In genomic region chr15:57616880-57617391, GRCm38 (mm10) we compare ENCODE assay signal across 11 mouse cellular contexts.
DNase-seq lines count a peak whose midpoint lies in the region; ATAC-seq and TF ChIP-seq lines count a peak whose summit lies in the region.
"Had no signal": no experiment of that assay in that cellular context is flagged by ENCODE, and none has a peak within 500 bp of the region (broad histone marks: within the 10 kb centered on the region; RNA-seq: fewer than 3 reads in every experiment).

No protein-coding gene starts in this region.

- no peak overlapping the region for H3K4me2 ChIP-seq in midbrain, postnatal 0 days (ENCODE audit: low read depth, low read length, poor library complexity, severe bottlenecking)
- H3K4me2 ChIP-seq in midbrain, embryonic 11.5 days, result no peak overlapping the region
- H3K4me2 ChIP-seq in intestine, embryonic 15.5 days (replicated peaks), result no peak overlapping the region

- no peaks in the 10 kb centered on the region for H3K9me3 ChIP-seq in midbrain, postnatal 0 days (ENCODE audit: low read length)
- no peaks in the 10 kb centered on the region for H3K9me3 ChIP-seq in midbrain, embryonic 11.5 days (ENCODE audit: control insufficient read depth, low read length)
- no peaks in the 10 kb centered on the region for H3K9me3 ChIP-seq in intestine, embryonic 15.5 days

- H3K27me3 ChIP-seq in midbrain, postnatal 0 days (ENCODE audit: insufficient read depth, low read length), result no peaks in the 10 kb centered on the region
- H3K27me3 ChIP-seq in midbrain, embryonic 11.5 days (ENCODE audit: control insufficient read depth, insufficient read depth, low read length), result no peaks in the 10 kb centered on the region
- no peaks in the 10 kb centered on the region for H3K27me3 ChIP-seq in intestine, embryonic 15.5 days (replicated peaks)

- ATAC-seq in midbrain, postnatal 0 days (ENCODE audit: low FRiP score), result no peak
- ATAC-seq in midbrain, embryonic 11.5 days (ENCODE audit: low FRiP score), result no peak
- no peak for ATAC-seq in intestine, embryonic 15.5 days

- no peak for TF ChIP-seq CTCF in midbrain, postnatal 0 days (IDR thresholded peaks at IDR 0.05)

- no peak overlapping the region for H3K9ac ChIP-seq in midbrain, postnatal 0 days (replicated peaks; ENCODE audit: low read length, poor library complexity, severe bottlenecking)
- H3K9ac ChIP-seq in midbrain, embryonic 11.5 days (ENCODE audit: low read length), result no peak overlapping the region
- H3K9ac ChIP-seq in intestine, embryonic 15.5 days, result no peak overlapping the region

- no peaks in the 10 kb centered on the region for H3K36me3 ChIP-seq in midbrain, postnatal 0 days (ENCODE audit: insufficient read depth, low read length)
- H3K36me3 ChIP-seq in midbrain, embryonic 11.5 days (ENCODE audit: control insufficient read depth, insufficient read depth, low read length), result no peaks in the 10 kb centered on the region
- no peaks in the 10 kb centered on the region for H3K36me3 ChIP-seq in intestine, embryonic 15.5 days

- no peaks in the 10 kb centered on the region for H3K4me1 ChIP-seq in midbrain, postnatal 0 days (ENCODE audit: insufficient read depth, low read length)
- H3K4me1 ChIP-seq in midbrain, embryonic 11.5 days (ENCODE audit: control insufficient read depth, insufficient read depth, low read length), result no peaks in the 10 kb centered on the region
- no peaks in the 10 kb centered on the region for H3K4me1 ChIP-seq in intestine, embryonic 15.5 days (replicated peaks)

- DNase-seq in embryo, embryonic 11 days, result peak; percentile 10
- DNase-seq in embryo, embryonic 10 days (ENCODE audit: low spot score), result no peak
- DNase-seq in midbrain, postnatal 0 days (ENCODE audit: low spot score), result peak; percentile 65
- DNase-seq in midbrain, embryonic 11.5 days (ENCODE audit: low spot score, missing footprints), result no peak
- DNase-seq in gastrocnemius, postnatal 25 days, result peak; percentile 64
- peak; percentile 49 for DNase-seq in skeletal muscle tissue, adult 2 months (ENCODE audit: low read depth, low spot score)
- DNase-seq in adrenal gland, postnatal 4 days (ENCODE audit: low spot score in 2 of 2), result no peak
- DNase-seq: layer of hippocampus, postnatal 36 days; lung, postnatal 4 days; thymus, postnatal 14 days had no signal

- no peak overlapping the region for H3K4me3 ChIP-seq in midbrain, postnatal 0 days (ENCODE audit: low read depth, low read length)
- no peak overlapping the region for H3K4me3 ChIP-seq in midbrain, embryonic 11.5 days (ENCODE audit: low read depth, low read length)
- no peak overlapping the region for H3K4me3 ChIP-seq in intestine, embryonic 15.5 days (replicated peaks)

- WGBS in midbrain, postnatal 0 days, result 47% methylated on average over 11 of the region's 11 CpGs
- WGBS in midbrain, embryonic 11.5 days, result 61% methylated on average over 11 of the region's 11 CpGs
- 51% methylated on average over 11 of the region's 11 CpGs for WGBS in intestine, embryonic 15.5 days

- no peak overlapping the region for H3K27ac ChIP-seq in midbrain, postnatal 0 days (ENCODE audit: low read depth, low read length)
- no peak overlapping the region for H3K27ac ChIP-seq in midbrain, embryonic 11.5 days (ENCODE audit: low read depth, low read length)
- no peak overlapping the region for H3K27ac ChIP-seq in intestine, embryonic 15.5 days

Comparison
In these comparisons a context has a peak if more than half of its experiments do, and no peak if none do; other contexts are left out.
1. DNase-seq: peak in embryo, embryonic 11 days (single experiment), midbrain, postnatal 0 days (single experiment), gastrocnemius, postnatal 25 days (single experiment) and skeletal muscle tissue, adult 2 months (single experiment); none in embryo, embryonic 10 days (single experiment), midbrain, embryonic 11.5 days (single experiment) and adrenal gland, postnatal 4 days (0 of 2).